In genomic region chr6:90556534-90557058, GRCm38 (mm10) we compare ENCODE assay signal across 24 mouse cellular contexts. TPM values are rescaled to one million over a fixed set of nuclear protein-coding genes. Genes with fewer than 3 reads are reported as not detected.
DNase-seq lines count a peak whose midpoint lies in the region; ATAC-seq and TF ChIP-seq lines count a peak whose summit lies in the region.
"Had no signal": no experiment of that assay in that cellular context is flagged by ENCODE, and none has a peak within 500 bp of the region (broad histone marks: within the 10 kb centered on the region; RNA-seq: fewer than 3 reads in every experiment).

No protein-coding gene starts in this region.

- H3K27ac ChIP-seq in heart, postnatal 0 days (ENCODE audit: low read depth): no peak overlapping the region
- H3K27ac ChIP-seq in liver, adult 2 months (replicated peaks; ENCODE audit: insufficient read depth, low read depth, low read length): peak overlapping the region; percentile 56
- no peak overlapping the region for H3K27ac ChIP-seq in liver, embryonic 12.5 days
- H3K27ac ChIP-seq: hindbrain, embryonic 15.5 days; limb, embryonic 10.5 days; limb, embryonic 15.5 days; macrophage had no signal

- H3K36me3 ChIP-seq in heart, postnatal 0 days (replicated peaks; ENCODE audit: control insufficient read depth, insufficient read depth, low read length): no peaks in the 10 kb centered on the region
- H3K36me3 ChIP-seq in liver, adult 2 months (ENCODE audit: control insufficient read depth, insufficient read depth, low read length): peaks cover 36% of the 10 kb centered on the region
- H3K36me3 ChIP-seq in liver, embryonic 12.5 days: no peaks in the 10 kb centered on the region
- H3K36me3 ChIP-seq: G1E; hindbrain, embryonic 15.5 days; limb, embryonic 10.5 days; limb, embryonic 15.5 days had no signal

- WGBS in heart, postnatal 0 days: 11% methylated on average over 2 of the region's 2 CpGs
- 21% methylated on average over 2 of the region's 2 CpGs for WGBS in liver, adult 2 months
- WGBS in liver, embryonic 12.5 days (ENCODE audit: insufficient replicate concordance): 51% methylated on average over 2 of the region's 2 CpGs

- no peaks in the 10 kb centered on the region for H3K9me3 ChIP-seq in heart, postnatal 0 days (replicated peaks; ENCODE audit: control insufficient read depth, low read length)
- H3K9me3 ChIP-seq in liver, embryonic 12.5 days (replicated peaks): no peaks in the 10 kb centered on the region
- H3K9me3 ChIP-seq: G1E; hindbrain, embryonic 15.5 days; limb, embryonic 10.5 days; limb, embryonic 15.5 days had no signal

- H3K4me1 ChIP-seq in heart, postnatal 0 days (ENCODE audit: control insufficient read depth, insufficient read depth): 0 out of 2 replicates have a peak, but pooled peaks cover 13% of the 10 kb centered on the region
- H3K4me1 ChIP-seq in liver, adult 2 months (ENCODE audit: control insufficient read depth, insufficient read depth, low read length): peaks cover 32% of the 10 kb centered on the region
- H3K4me1 ChIP-seq in liver, embryonic 12.5 days: 0 out of 2 replicates have a peak, but pooled peaks cover 7% of the 10 kb centered on the region
- H3K4me1 ChIP-seq: limb, embryonic 10.5 days; limb, embryonic 15.5 days had no signal

- no peaks in the 10 kb centered on the region for H3K27me3 ChIP-seq in heart, postnatal 0 days (ENCODE audit: control insufficient read depth, insufficient read depth, low read length)
- no peaks in the 10 kb centered on the region for H3K27me3 ChIP-seq in liver, adult 2 months (ENCODE audit: control insufficient read depth, insufficient read depth, low read length)
- H3K27me3 ChIP-seq in liver, embryonic 12.5 days (replicated peaks): no peaks in the 10 kb centered on the region
- H3K27me3 ChIP-seq: hindbrain, embryonic 15.5 days; limb, embryonic 15.5 days had no signal

- H3K4me3 ChIP-seq in heart, postnatal 0 days (ENCODE audit: low read depth, low read length): no peak overlapping the region
- 0 out of 2 replicates have a peak overlapping the region, but pooled peaks have one; percentile 6 for H3K4me3 ChIP-seq in liver, adult 2 months (ENCODE audit: insufficient read depth, low read depth, low read length)
- no peak overlapping the region for H3K4me3 ChIP-seq in liver, embryonic 12.5 days
- H3K4me3 ChIP-seq: erythroblast, embryonic 14.5 days; hindbrain, embryonic 15.5 days; limb, embryonic 10.5 days; limb, embryonic 15.5 days had no signal

- no peak overlapping the region for H3K4me2 ChIP-seq in heart, postnatal 0 days (ENCODE audit: low read depth, low read length)
- no peak overlapping the region for H3K4me2 ChIP-seq in liver, embryonic 12.5 days
- H3K4me2 ChIP-seq: hindbrain, embryonic 15.5 days; limb, embryonic 15.5 days had no signal

- ATAC-seq in heart, postnatal 0 days (ENCODE audit: insufficient read depth, low read depth): 0 out of 2 replicates have a peak, but pooled peaks have one; percentile 15
- ATAC-seq in liver, embryonic 12.5 days: no peak
- ATAC-seq: forebrain, embryonic 16.5 days had no signal

- TF ChIP-seq CTCF in heart, postnatal 0 days (IDR thresholded peaks at IDR 0.05; ENCODE audit: low read depth): no peak
- no peak for TF ChIP-seq CTCF in liver, adult 2 months (IDR thresholded peaks at IDR 0.05; ENCODE audit: low read depth, low read length)

- peak; percentile 37 for DNase-seq in adrenal gland, postnatal 14 days
- DNase-seq in adrenal gland, postnatal 25 days: no peak
- peak; percentile 61 for DNase-seq in heart, adult 8-10 months (ENCODE audit: low spot score)
- no peak for DNase-seq in heart, postnatal 14 days
- DNase-seq in heart, postnatal 0 days (ENCODE audit: low spot score): peak; percentile 18
- no peak for DNase-seq in heart, postnatal 4 days
- DNase-seq in liver, adult 2 months (ENCODE audit: extremely low read depth, low read depth, low spot score): peak; percentile 60
- DNase-seq: cerebellum, adult 2 months; cerebellum, postnatal 14 days; gastrocnemius, postnatal 25 days; kidney, adult 8-10 months; kidney, postnatal 10 days; layer of hippocampus, adult 9-11 months; midbrain, embryonic 14.5 days; thymus, adult 2 months; thymus, postnatal 36 days had no signal

- intact Hi-C loops in heart, postnatal 14 days (cut with DNase I): no loop called here

- peaks cover 24% of the 10 kb centered on the region for H3K79me2 ChIP-seq in liver, adult 2 months (ENCODE audit: control insufficient read depth, insufficient read depth, low read length)

- TF ChIP-seq POLR2A in liver, adult 2 months (IDR thresholded peaks at IDR 0.05; ENCODE audit: extremely low read depth, insufficient read depth, low read length): no peak

- H3K9ac ChIP-seq in heart, postnatal 0 days (replicated peaks; ENCODE audit: low read depth, low read length): no peak overlapping the region
- H3K9ac ChIP-seq in liver, adult 2 months (ENCODE audit: low read depth, low read length): peak overlapping the region; percentile 35
- no peak overlapping the region for H3K9ac ChIP-seq in liver, embryonic 12.5 days
- H3K9ac ChIP-seq: hindbrain, embryonic 15.5 days; limb, embryonic 15.5 days had no signal

- TF ChIP-seq EP300 in heart, postnatal 0 days (IDR thresholded peaks at IDR 0.05; ENCODE audit: low read depth): no peak

RNA-seq across cellular contexts. Expression of gene Slc41a3, which starts 47.9 kb away (rescaled TPM):
- total RNA-seq in adrenal gland, postnatal 14 days (2021): 21.4 and 25.2 TPM in 2 replicates
- total RNA-seq in adrenal gland, postnatal 25 days (2021): 18.9 and 19.1 TPM in 2 replicates
- total RNA-seq in heart, adult 8-10 months (2022): 10 to 100 TPM; 48.1 to 98.4 (median 78.7) TPM
- 10 to 100 TPM; 45.1 to 46.8 TPM for total RNA-seq in heart, postnatal 14 days (2021)
- 35.0 and 39.8 TPM in 2 replicates for total RNA-seq in heart, postnatal 0 days (2014; rRNA removed; ENCODE audit: low replicate concordance)
- 17.5 and 23.4 TPM in 2 replicates for polyA plus RNA-seq in heart, postnatal 0 days (2015; fragmentation: Nextera tagmentation; extraction: Ambion mirVana)
- total RNA-seq in heart, postnatal 4 days (2021): 10 to 100 TPM; 19.4 to 19.8 TPM
- 1.1 and 1.5 TPM in 2 replicates for total RNA-seq in liver, adult 2 months (2014; rRNA removed)
- polyA plus RNA-seq in liver, adult 2 months (2012; rRNA removed): 1.0 and 1.5 TPM in 2 replicates
- 39.7 and 42.4 TPM in 2 replicates for polyA plus RNA-seq in liver, embryonic 12.5 days (2016; fragmentation: Nextera tagmentation; extraction: Ambion mirVana)

Comparison
In these comparisons a context has a peak if more than half of its experiments do, and no peak if none do; other contexts are left out.
1. DNase-seq: peak in adrenal gland, postnatal 14 days (single experiment), heart, adult 8-10 months (single experiment), heart, postnatal 0 days (single experiment) and liver, adult 2 months (single experiment); none in adrenal gland, postnatal 25 days (single experiment), heart, postnatal 14 days (0 of 2) and heart, postnatal 4 days (single experiment).